Mouse (Mus musculus): Measurements from ENCODE around the gene Slc25a18. TPM values are rescaled to one million over a fixed set of nuclear protein-coding genes. Genes with fewer than 3 reads are reported as not detected.

Slc25a18 gene
- under 1 TPM in 2 of 3 experiments, not detected in 1; 0.36 to 0.47 TPM for polyA plus RNA-seq (2017; shearing (Covaris generic))

DNA sequence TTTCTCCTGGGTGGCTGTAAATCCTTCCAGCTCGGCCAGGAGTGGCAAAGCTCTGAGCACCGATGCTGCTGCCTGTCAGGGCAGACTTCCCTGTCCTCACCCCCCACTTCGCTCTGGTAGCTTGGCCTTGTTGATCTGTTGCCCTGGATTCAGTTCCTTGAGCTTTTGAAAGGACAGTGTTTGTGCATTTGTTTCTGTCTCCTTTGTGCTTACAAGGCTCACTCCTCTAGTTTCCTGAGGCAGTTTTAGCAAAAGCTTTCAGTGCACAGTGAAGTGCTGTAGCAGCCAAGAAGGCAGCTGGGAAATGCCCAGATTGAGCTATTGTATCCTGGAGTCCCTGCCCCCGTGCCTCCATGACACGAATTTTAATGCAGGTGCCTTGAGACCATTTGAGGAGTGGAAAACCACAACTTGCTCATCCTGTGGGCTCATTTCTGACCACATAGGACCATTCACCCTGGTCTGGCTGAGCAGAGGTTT, at the start of gene Slc25a18:
TSS of gene Slc25a18 (plus strand) at position 430 of the 480 bp plus-strand sequence.
- ATAC-seq = no peak

DNA sequence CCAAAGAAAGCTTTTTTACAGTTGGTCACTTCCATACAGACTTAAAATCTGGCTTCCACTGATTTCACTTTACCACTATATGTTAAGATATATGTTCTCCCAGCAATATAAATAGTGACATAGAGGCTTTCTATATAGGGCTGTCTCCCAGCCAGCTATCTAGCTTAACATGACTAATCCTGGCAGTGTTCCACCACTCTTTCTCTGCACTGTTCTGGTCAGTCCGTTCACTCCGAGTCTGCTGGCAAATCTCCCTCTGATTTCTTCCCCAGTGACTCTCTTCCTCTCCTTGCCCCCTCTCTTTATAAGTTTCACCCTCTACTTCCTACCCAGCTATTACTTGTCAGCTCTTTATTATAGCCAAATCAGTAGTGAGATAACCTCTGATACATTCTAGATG, 47.4 kb upstream of the Slc25a18 start:
- no peak for ATAC-seq

DNA sequence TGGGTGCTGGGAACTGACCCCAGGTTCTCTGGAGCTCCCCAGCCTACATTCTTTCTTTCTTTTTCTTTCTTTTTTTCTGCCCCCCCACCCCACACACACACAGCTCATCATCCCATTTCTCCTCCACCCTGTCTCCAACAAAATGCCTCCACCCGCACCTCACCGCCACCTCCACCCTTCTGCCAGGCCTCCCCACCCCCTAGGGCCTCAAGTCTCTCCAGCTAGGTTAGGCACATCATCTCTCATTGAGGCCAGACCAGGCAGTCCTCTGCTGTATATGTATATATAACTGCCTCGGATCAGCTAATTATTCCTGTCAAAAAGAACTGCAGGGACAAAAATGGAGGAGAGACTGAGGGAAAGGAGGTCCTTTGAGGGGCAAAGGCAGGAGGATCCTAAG, 37.4 kb upstream of the Slc25a18 start:
- ATAC-seq = no peak

DNA sequence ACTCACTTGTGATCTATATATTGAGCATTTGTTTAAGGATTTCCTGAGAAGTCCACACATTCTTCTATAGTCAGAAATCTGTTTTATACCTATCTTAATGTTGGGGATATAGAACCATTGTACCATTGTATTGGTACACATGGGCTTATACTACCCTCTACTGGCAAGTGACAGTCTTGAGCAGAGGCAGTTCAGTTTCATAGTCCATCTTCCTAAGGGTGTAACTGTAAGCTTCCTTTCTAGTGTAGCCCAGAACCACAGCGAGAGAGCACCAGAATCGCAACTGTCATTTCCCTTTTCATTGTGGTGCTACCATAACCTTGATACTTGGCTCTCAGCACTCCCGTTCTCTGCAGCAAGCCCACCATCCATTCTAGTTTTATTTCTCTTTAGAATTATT, 36.8 kb upstream of the Slc25a18 start:
- no peak for ATAC-seq

DNA sequence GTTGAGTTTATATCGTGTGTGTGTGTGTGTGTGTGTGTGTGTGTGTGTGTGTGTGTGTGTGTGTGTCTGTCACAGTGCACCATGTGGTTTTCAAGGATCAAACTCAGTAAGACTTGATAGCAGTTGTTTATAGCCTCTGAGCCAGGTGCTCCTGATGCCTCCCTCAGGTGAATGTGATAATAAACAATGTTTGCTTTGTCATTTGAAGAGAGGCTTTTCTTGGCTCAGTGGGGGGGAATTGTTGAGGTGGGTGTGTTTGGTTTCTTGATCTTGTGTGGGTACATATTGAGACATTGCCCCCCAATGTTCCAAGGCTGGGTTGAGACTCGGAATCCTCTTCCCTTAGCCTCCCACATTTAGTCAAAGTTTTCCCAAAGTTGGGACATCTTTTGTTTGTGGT, 30.2 kb upstream of the Slc25a18 start:
- no peak for ATAC-seq

DNA sequence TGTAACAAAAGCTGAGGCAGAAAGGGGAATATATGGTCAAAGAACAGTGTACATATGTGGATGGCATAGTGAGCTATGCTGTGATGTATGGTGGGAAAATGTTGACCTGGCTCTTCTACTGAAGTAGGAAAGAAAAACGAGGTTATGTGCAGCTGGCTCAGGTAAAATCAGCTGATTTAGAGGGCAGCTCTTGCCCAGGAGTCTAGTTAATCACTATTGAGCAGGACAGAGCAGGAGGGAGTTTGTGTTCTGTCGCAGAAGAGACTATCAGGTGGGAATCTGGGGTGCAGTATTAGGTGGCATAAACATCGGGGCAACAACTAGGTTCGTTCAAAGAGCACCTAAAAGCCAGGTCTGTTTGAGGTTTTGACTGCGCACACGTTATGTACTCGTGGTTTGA, 29.1 kb upstream of the Slc25a18 start:
- no peak for ATAC-seq

DNA sequence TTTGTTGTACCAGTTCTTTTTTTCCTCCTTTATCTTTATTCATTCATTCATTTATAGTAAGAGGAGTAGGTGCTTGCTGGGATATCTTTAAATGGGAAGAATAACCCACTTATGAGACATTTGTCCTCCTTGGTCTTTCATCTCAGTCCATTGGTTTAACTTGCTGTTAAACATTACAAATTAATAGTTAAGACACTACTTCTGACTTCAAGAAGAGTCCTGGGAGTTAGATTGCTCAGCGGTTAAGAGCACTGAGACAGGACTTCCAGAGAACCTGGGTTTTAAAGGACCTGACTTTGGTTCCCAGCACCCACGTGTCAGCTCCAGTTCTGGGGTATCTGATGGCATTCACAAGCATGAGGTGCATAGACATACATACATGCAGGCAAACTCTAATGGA, 27.0 kb upstream of the Slc25a18 start:
- no peak for ATAC-seq

DNA sequence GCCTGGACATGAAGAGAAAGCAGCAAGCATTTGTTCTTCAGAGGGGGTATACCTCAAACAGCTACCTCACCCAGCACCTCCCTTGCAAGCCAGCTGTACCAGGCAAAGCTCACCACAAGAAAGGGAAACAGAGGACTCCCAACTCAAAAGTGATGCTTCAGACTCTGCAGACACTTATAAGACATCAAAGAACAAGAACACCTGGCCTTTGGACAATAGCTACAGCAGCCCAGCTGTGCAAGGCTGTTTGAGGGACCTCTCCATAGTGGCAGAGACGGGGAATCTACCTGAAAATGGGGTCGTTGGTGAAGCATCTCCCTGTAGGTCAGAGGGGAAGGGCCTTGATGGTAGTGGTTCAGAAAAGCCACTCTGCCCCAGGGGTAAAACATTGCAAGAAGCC, 12.2 kb upstream of the Slc25a18 start:
- no peak for ATAC-seq

DNA sequence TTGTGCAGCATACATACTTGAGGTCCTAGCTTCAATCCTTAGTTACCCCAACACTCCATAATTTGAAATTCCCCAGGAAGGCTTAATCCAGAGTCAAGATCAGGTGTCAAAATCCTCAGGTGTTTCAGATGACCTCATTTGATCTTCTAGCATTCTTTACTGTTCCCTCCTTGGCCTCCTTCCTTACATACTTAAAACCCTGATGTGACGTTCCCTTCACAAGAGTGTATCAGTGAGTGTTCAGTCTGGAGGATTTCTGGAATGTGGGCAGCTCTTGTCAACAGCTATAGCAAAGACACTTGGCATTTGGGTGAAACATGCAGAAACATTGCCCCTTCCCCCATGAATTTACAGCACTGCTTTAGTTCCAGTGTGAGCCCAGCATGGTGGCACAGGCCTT, 3.4 kb upstream of the Slc25a18 start:
- ATAC-seq = no peak

DNA sequence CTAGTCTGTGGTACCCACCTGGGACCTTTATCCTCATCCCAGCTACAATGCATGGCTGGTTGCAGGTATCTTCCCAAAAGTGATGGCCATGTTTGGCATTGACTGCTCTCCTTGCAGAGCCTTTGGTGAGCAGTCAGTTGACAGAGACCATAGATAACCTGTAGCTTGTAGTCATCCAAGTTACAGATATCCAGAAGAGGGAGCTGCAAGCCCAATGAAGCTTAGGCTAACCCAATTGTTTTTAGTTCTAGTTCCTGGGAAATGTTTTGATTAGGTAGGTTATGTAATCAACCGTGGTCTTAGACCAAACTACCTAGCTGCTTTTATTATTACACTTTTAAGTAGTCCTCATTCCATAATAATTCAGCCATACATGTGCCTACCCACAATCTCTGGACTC, 2.0 kb upstream of the Slc25a18 start:
- no peak for ATAC-seq

DNA sequence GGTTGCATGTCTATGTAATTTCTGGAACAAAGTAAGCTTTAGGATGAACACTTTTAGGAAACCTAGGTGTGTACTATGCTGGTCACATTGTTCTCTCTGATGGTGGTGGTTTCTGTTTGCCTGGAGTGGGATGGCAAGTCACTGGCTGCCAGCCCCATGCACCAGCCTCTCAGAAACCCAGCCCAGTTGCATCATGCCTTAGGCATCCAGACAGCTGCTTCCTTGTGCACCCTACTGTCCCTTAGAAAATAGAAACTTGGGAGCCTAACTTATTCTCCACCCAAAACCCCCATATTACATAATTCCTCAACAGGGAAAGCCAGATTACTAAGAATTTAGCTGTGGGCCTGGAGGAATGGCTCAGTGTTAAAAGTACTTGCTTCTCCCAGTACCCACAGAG, 1.4 kb upstream of the Slc25a18 start:
- no peak for ATAC-seq

DNA sequence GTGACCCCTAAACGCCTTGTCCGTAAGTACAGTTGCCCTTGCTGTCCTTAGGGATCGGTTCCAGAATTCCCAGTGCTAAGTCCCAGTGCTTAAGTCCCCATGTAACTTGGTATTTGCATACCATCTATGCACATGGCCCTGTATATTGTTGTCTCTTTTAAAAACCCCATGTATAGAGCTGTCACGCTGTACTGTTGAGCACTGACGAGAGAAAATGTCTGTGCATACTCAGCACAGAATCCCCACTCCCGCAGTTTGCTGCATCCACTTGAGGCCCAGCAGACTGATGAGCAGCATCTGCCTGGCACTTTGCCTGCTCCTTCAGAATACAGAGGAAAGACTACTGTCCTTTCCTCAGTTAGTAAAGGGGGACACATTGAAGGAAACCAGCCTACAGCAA, 385 bp downstream of the Slc25a18 start:
- ATAC-seq = no peak

DNA sequence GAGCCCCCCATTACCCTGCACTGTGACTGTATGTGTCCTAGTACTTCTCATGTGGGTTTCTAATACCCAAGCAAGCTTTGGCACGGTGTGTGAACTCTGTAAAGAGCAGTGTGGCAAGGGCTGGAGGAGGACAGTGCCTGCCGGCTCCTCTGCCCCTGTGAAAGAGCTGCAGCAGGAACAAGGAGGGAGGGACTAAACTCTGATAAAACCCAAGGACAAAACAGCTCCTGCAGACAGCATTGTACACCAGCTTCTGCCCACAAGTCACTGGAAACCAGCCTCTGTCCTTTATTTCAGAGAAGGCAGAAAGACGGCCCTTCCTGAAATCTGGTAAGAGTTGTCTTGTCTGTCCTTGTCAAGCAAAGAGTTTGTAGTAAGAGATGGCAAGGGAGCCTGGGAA, 2.9 kb downstream of the Slc25a18 start:
- ATAC-seq = no peak

DNA sequence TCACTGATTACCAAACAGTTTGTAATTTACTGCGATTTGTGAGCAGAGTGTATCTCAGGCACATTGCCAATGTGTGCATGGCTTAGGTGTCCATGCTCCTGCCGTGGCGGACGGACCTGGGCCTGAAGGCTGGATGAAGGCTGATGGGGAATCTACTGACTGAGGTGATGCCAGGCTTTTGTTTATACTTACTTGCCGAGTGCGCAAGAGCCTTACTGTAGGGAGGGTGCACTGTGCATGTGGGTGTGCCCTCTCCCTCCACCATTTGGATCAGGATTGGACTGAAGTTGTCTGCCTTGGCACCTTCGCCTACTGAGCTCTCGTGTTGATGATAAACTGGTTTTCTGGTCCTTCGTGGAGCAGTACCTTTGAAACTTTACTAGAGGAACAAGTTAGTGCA, 4.2 kb downstream of the Slc25a18 start:
- ATAC-seq = no peak

DNA sequence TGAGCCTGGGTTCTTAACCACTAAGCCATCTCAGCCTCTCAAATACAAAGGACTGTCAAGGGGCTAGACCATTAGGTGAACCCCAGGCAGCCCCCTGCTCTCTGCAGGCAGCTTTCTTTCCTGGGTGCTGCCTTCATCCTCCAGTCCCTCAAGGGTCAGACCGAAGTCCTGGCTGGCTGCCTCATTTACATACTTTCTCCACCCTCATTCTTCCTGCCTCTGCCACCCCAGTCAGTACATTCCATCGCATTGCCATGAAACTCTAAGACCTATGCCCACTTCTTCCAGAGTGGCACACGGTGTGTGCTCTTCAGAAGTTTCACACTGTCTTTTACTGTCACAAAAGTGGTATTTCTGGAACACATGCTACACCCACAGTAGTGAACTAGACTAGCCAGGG, 4.8 kb downstream of the Slc25a18 start:
- ATAC-seq = no peak

DNA sequence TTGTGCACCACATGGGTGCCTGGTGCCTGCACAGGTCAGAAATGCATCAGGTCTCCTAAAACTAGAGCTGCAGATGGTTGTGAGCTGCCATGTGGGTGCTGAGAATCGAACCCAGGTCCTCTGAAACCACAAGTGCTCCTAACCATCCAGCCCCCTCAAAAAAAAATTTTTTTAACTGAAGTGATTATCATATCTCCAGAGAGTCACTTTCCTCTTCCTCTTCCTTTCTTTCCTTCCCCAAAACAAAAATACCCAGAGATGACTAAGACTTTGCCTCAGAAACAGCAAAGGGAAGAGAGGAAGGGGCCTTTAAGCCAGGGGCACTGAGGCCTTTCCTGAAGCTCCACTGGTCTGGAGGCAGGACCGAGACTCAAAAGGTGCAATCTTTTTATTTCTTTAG, 9.6 kb downstream of the Slc25a18 start:
- ATAC-seq = no peak

DNA sequence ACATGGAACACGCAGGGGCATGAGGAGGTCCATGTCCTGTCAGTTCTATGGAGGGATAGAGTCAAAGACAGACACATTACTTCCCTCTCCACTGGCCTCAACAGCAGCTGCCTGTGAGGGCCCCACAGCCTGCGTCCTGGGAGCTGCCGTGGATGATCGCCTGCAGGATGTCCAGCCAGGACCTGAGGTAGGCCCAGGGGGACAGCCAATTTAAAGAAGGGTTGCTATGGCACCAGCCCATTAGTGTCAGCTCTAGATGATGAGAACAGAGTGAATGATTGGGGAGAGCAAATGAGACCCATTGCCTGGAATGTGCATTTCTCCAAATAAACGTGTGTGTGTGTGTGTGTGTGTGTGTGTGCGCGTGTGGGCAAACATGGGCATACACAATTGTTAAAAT, 11.0 kb downstream of the Slc25a18 start:
- ATAC-seq = no peak

DNA sequence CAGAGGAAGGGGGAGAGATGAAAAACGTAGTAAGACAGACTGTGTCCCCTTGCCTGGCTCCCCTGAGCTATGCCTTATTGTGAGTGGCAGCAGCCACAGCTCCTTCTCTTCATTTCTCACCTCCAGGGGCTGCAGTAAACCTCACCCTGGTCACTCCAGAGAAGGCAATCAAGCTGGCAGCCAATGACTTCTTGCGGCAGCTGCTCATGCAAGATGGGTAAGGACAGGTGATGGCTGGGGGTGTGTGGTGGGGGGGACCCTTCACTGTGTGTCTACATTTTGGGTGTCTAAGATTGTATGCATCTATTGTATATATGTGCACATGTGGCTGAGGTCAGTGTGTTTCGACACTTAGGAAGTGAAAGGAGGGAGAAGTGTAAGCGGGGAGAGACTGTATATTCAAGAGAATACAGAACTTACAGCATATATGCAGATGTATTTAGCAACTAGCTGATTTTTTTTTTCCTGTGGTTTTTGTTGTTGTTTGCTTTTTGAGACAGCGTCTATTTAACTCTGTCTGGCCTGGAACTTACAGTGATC, 14.8 kb downstream of the Slc25a18 start:
- ATAC-seq = no peak

DNA sequence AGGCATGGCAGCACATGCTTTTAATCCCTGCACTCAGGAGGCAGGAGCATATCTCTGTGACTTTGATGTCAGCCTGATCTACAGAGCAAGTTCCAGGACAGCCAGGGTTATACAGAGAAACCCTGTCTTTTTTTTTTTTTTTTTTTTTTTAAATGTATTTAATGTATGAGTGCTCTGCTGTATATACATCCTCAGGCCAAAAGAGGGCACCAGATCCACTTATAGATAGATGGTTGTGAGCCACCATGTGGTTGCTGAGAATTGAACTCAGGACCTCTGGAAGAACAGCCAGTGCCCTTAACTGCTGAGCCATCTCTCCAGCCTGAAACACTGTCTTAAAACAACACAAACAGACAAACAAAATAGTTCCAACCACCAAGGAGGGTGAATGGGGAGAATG, 15.5 kb downstream of the Slc25a18 start:
- ATAC-seq = peak; percentile 63

DNA sequence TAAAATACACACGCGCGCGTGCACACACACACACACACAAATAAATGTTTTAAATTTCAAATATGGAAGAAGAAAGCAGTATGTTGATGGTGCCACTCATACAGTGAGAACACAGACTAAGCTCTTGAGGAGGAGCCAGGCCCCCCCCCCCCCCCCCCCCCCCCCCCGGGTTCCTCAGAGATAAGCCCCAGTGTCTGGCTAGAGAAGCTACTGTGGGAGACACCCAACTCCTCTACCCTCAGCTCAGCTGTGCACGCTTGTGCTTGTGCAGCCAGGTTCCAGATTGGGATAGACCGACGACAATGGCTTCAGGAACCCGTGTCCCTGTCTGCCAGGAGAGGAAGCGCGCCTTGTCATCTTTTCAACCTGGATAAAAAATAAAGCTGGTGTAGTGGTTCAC, 16.8 kb downstream of the Slc25a18 start:
- no peak for ATAC-seq

DNA sequence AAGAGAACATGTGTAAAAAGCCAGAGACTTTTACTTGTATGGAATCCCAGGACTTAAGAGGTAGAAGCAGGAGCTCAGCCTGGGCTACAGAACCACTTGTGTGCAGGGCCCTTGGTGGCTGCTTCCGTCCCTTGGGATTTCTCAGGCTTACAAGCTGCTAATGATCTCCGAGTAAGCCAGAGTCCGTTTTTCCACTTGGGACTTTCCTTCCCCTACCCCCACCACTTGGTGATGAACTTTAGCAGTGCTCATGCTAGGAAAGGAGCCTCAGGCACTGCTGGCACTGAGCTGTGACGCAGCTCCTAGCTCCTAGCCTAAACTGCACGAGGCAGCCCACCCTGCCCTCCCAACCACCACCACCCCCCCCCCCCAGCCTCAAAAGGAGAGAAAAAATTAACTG, 17.3 kb downstream of the Slc25a18 start:
- no peak for ATAC-seq

DNA sequence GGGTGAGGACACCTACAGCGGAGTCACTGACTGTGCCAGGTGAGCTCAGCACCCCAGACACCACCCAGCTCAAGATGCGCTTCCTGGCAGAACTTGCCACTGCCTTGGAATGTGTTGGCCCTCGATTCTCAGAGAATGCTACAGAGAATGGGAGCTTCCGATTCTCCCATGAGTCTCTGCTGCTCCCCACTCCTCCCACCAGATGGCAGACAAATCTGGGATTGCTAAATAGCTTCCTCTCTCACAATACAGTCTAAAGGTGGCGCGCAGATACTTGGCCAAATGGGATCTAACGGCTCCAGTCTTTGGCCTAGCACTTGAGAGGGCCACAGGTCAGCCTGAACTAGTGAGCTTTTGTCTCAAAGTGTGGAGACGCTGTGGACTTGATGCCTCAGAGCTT, 19.6 kb downstream of the Slc25a18 start:
- ATAC-seq = no peak

DNA sequence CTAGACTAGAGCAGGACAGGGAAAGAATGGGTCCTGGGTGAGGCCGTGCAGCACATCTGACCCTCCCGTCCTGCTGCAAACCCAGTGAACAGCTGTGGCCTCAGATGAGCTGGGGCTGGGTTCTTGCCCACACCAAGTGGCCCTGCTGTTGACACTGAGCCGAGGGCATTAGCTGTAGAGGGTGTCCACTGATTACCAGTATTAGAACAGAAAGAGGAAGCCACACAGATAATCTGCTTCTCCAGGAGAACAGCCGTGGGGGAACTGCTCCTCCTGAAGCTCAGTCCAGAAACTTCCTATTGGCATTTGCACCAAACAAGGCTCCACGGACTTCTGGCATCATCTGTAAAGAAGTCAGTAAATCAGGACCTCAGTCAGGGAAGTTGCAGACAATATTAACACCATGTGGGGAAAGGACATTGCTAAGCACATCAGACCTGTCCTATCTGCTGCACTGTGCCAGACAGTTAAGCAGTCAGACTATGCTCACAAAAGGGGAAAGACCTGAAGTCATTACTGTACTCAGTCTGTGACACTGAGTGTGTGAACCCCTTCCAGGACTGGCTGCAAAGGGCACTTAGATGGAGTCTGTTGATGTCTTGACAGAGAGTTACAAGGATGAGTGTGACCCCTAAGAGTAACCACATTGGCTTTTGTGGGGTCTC, 22.2 kb downstream of the Slc25a18 start:
- ATAC-seq = no peak

DNA sequence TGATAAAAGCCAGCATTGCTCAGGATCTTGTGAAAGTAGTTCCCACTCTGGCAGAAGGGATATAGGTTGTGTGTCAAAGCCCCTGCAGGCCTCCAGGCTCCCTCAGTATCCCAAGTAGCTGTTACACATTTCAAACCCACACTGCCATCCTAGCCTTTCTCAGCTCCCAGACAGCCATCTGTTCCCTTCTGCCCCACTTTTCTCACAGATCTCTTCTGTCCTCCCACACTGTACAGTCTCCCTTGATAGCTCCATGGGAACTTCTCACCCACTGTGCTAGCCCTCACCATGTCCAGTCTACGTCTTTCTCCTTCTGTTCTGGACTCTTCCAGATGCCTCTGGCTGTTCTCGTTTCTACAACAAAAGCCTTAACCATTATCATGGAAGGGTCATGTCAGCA, 22.7 kb downstream of the Slc25a18 start:
- no peak for ATAC-seq

DNA sequence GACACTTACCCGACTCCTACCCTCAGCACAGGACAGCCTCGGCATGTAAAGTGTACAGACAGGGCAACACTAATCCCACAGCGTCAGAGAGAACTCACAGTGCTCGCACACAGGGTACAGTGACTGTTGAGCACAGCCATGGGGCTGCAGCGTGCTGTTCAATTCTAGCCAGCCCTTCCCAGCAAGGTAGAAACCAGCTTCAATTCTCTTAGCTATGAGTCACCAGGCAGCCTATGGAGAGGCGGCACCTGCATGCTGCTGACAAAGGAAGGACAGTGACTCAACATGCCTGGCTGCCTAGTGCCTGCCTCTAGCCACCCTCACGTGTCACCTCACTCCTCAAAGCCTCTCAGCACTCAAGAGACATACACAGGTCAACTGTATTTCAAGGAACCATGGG, 24.6 kb downstream of the Slc25a18 start:
- no peak for ATAC-seq
